Mouse (Mus musculus): ENCODE data around the gene Sprr2j-ps. TPM values are rescaled to one million over a fixed set of nuclear protein-coding genes. Genes with fewer than 3 reads are reported as not detected.

Gene Sprr2j-ps
- polyA plus RNA-seq, 1 experiment from 2014 or later: not detected

- Histone ChIP-seq H3K36me3 (no peaks in the 10 kb centered on the region), H3K4me2 (no peak overlapping the region), H3K9me3 (no peaks in the 10 kb centered on the region), H3K9ac (replicated peaks) (no peak overlapping the region), H3K4me1 (replicated peaks) (no peaks in the 10 kb centered on the region), H3K4me3 (replicated peaks) (no peak overlapping the region), H3K27ac (no peak overlapping the region), H3K27me3 (no peaks in the 10 kb centered on the region)
- no peak for ATAC-seq (ENCODE audit: insufficient number of reproducible peaks, insufficient read depth, low FRiP score, low TSS enrichment, low read depth)
Measured at GRCm38 (mm10) chr3:92467424-92467823, 49.5 kb downstream of the Sprr2j-ps start.

Other genes starting within 250 kb of the Sprr2j-ps start
- not detected in 2 replicates for gene Sprr2a1, start 202.3 kb upstream of the Sprr2j-ps start, polyA plus RNA-seq (2016; fragmentation: Nextera tagmentation; extraction: Ambion mirVana)
- gene Sprr2a2, start 202.2 kb upstream of the Sprr2j-ps start, polyA plus RNA-seq (2016; fragmentation: Nextera tagmentation; extraction: Ambion mirVana): 0.90 and 1.0 TPM in 2 replicates
- not detected in 2 replicates for gene Sprr2a3, start 132.7 kb upstream of the Sprr2j-ps start, polyA plus RNA-seq (2016; fragmentation: Nextera tagmentation; extraction: Ambion mirVana)
- not detected in 2 replicates for gene Sprr2b, start 101.5 kb upstream of the Sprr2j-ps start, polyA plus RNA-seq (2016; fragmentation: Nextera tagmentation; extraction: Ambion mirVana)
- not detected in 2 replicates for gene Sprr2d, start 78.9 kb upstream of the Sprr2j-ps start, polyA plus RNA-seq (2016; fragmentation: Nextera tagmentation; extraction: Ambion mirVana)
- not detected in 2 replicates for gene Sprr2e, start 65.9 kb upstream of the Sprr2j-ps start, polyA plus RNA-seq (2016; fragmentation: Nextera tagmentation; extraction: Ambion mirVana)
- not detected in 2 replicates for gene Sprr2f, start 52.9 kb upstream of the Sprr2j-ps start, polyA plus RNA-seq (2016; fragmentation: Nextera tagmentation; extraction: Ambion mirVana)
- gene Sprr2h, start 32.4 kb upstream of the Sprr2j-ps start, polyA plus RNA-seq (2016; fragmentation: Nextera tagmentation; extraction: Ambion mirVana): not detected in 2 replicates
- not detected in 2 replicates for gene Sprr2i, start 10.1 kb upstream of the Sprr2j-ps start, polyA plus RNA-seq (2016; fragmentation: Nextera tagmentation; extraction: Ambion mirVana)
- 6.4 and 7.6 TPM in 2 replicates for gene Gm9774, start 11.3 kb downstream of the Sprr2j-ps start, polyA plus RNA-seq (2016; fragmentation: Nextera tagmentation; extraction: Ambion mirVana)
- gene Sprr2k, start 14.5 kb downstream of the Sprr2j-ps start, polyA plus RNA-seq (2016; fragmentation: Nextera tagmentation; extraction: Ambion mirVana): not detected in 2 replicates
- gene Sprr1b, start 20.7 kb downstream of the Sprr2j-ps start, polyA plus RNA-seq (2016; fragmentation: Nextera tagmentation; extraction: Ambion mirVana): not detected in 2 replicates
- not detected in 2 replicates for gene Sprr3, start 40.6 kb downstream of the Sprr2j-ps start, polyA plus RNA-seq (2016; fragmentation: Nextera tagmentation; extraction: Ambion mirVana)
- not detected in 2 replicates for gene Sprr1a, start 67.8 kb downstream of the Sprr2j-ps start, polyA plus RNA-seq (2016; fragmentation: Nextera tagmentation; extraction: Ambion mirVana)
- not detected in 2 replicates for gene Sprr4, start 82.4 kb downstream of the Sprr2j-ps start, polyA plus RNA-seq (2016; fragmentation: Nextera tagmentation; extraction: Ambion mirVana)
- gene 2310046K23Rik, start 116.4 kb downstream of the Sprr2j-ps start, polyA plus RNA-seq (2016; fragmentation: Nextera tagmentation; extraction: Ambion mirVana): not detected in 2 replicates
- gene Ivl, start 155.7 kb downstream of the Sprr2j-ps start, polyA plus RNA-seq (2016; fragmentation: Nextera tagmentation; extraction: Ambion mirVana): 0.18 TPM in 1 of 2 replicates, not detected in the other
- not detected in 2 replicates for gene Smcp, start 170.9 kb downstream of the Sprr2j-ps start, polyA plus RNA-seq (2016; fragmentation: Nextera tagmentation; extraction: Ambion mirVana)
- not detected in 2 replicates for gene 2210017I01Rik, start 189.4 kb downstream of the Sprr2j-ps start, polyA plus RNA-seq (2016; fragmentation: Nextera tagmentation; extraction: Ambion mirVana)
- not detected in 2 replicates for gene Lce6a, start 203.6 kb downstream of the Sprr2j-ps start, polyA plus RNA-seq (2016; fragmentation: Nextera tagmentation; extraction: Ambion mirVana)
- gene Lce1a1, start 230.2 kb downstream of the Sprr2j-ps start, polyA plus RNA-seq (2016; fragmentation: Nextera tagmentation; extraction: Ambion mirVana): not detected in 2 replicates
- not detected in 2 replicates for gene Lce1b, start 238.8 kb downstream of the Sprr2j-ps start, polyA plus RNA-seq (2016; fragmentation: Nextera tagmentation; extraction: Ambion mirVana)